Comparison of ENCODE assay signal across 8 mouse cellular contexts in genomic region chr11:69063413-69064201, GRCm38 (mm10). TPM values are rescaled to one million over a fixed set of nuclear protein-coding genes. Genes with fewer than 3 reads are reported as not detected.
DNase-seq lines count a peak whose midpoint lies in the region; ATAC-seq and TF ChIP-seq lines count a peak whose summit lies in the region.

No protein-coding gene starts in this region.

- no peak for TF ChIP-seq CTCF in ES-Bruce4 (IDR thresholded peaks at IDR 0.05; ENCODE audit: low read depth, low read length)

- no peaks in the 10 kb centered on the region for H3K36me3 ChIP-seq in ES-Bruce4 (ENCODE audit: control insufficient read depth, insufficient read depth, low read length, poor library complexity, severe bottlenecking)
- H3K36me3 ChIP-seq in forebrain, embryonic 11.5 days (ENCODE audit: control insufficient read depth, insufficient read depth, low read length): no peaks in the 10 kb centered on the region
- H3K36me3 ChIP-seq in hindbrain, embryonic 10.5 days: no peaks in the 10 kb centered on the region

- peak overlapping the region; percentile 93 for H3K4me3 ChIP-seq in ES-Bruce4 (ENCODE audit: low read depth, low read length)
- H3K4me3 ChIP-seq in brown adipose tissue, adult 24 weeks (ENCODE audit: insufficient read depth, low read depth, low read length): peak overlapping the region; percentile 88
- peak overlapping the region; percentile 60 for H3K4me3 ChIP-seq in forebrain, embryonic 11.5 days (ENCODE audit: low read depth, low read length)
- H3K4me3 ChIP-seq in hindbrain, embryonic 10.5 days: peak overlapping the region; percentile 83

- ATAC-seq in forebrain, embryonic 11.5 days (replicated peaks; ENCODE audit: low FRiP score): peak; percentile 21; the same call in 1 of the 2 replicates
- ATAC-seq in megakaryocyte, adult 5-6 weeks (ENCODE audit: poor library complexity, severe bottlenecking): peak; percentile 16; the same call in 1 of the 2 replicates

- peak overlapping the region; percentile 83 for H3K9ac ChIP-seq in ES-Bruce4 (ENCODE audit: low read depth, poor library complexity, severe bottlenecking)
- H3K9ac ChIP-seq in forebrain, embryonic 11.5 days (ENCODE audit: low read length): peak overlapping the region; percentile 70

- no peak for TF ChIP-seq EP300 in ES-Bruce4 (IDR thresholded peaks at IDR 0.05; ENCODE audit: insufficient read depth, low read depth, low read length)

- peak overlapping the region; percentile 77 for H3K4me2 ChIP-seq in forebrain, embryonic 11.5 days (ENCODE audit: low read depth, low read length, severe bottlenecking)

- no peaks in the 10 kb centered on the region for H3K27me3 ChIP-seq in ES-Bruce4 (ENCODE audit: control insufficient read depth, insufficient read depth, low read length, poor library complexity, severe bottlenecking)
- no peaks in the 10 kb centered on the region for H3K27me3 ChIP-seq in forebrain, embryonic 11.5 days (ENCODE audit: control insufficient read depth, insufficient read depth, low read length)
- H3K27me3 ChIP-seq in hindbrain, embryonic 10.5 days (ENCODE audit: insufficient read depth, poor library complexity, severe bottlenecking): peaks cover 15% of the 10 kb centered on the region

- peak; percentile 97 for DNase-seq in forebrain, embryonic 11.5 days (ENCODE audit: low spot score)
- DNase-seq in hindbrain, embryonic 10.5 days (ENCODE audit: low spot score): peak; percentile 94
- DNase-seq in layer of hippocampus, postnatal 36 days: peak; percentile 70 to 76
- peak; percentile 69 for DNase-seq in right cerebral cortex, postnatal 25 days
- peak; percentile 79 to 95 for DNase-seq in urinary bladder, postnatal 4 days (ENCODE audit: low spot score in 2 of 2)

- H3K9me3 ChIP-seq in ES-Bruce4 (replicated peaks; ENCODE audit: control insufficient read depth, insufficient read depth, low read length, poor library complexity, severe bottlenecking): no peaks in the 10 kb centered on the region
- no peaks in the 10 kb centered on the region for H3K9me3 ChIP-seq in forebrain, embryonic 11.5 days (ENCODE audit: control insufficient read depth, low read length)
- H3K9me3 ChIP-seq in hindbrain, embryonic 10.5 days: no peaks in the 10 kb centered on the region

- under 1% methylated on average over 31 of the region's 31 CpGs for WGBS in forebrain, embryonic 11.5 days
- WGBS in hindbrain, embryonic 10.5 days: under 1% methylated on average over 31 of the region's 31 CpGs

- no peak for TF ChIP-seq POLR2A in ES-Bruce4 (IDR thresholded peaks at IDR 0.05; ENCODE audit: insufficient read depth, low read length)

- no peaks in the 10 kb centered on the region for H3K4me1 ChIP-seq in ES-Bruce4 (ENCODE audit: control insufficient read depth, insufficient read depth, low read length)
- peaks cover 18% of the 10 kb centered on the region for H3K4me1 ChIP-seq in brown adipose tissue, adult 24 weeks (ENCODE audit: control insufficient read depth, insufficient read depth, insufficient read length, low read length)
- H3K4me1 ChIP-seq in forebrain, embryonic 11.5 days (replicated peaks; ENCODE audit: control insufficient read depth, insufficient read depth, low read length): peaks cover 21% of the 10 kb centered on the region
- H3K4me1 ChIP-seq in hindbrain, embryonic 10.5 days (replicated peaks): peaks cover 54% of the 10 kb centered on the region

- H3K27ac ChIP-seq in ES-Bruce4 (ENCODE audit: insufficient read depth, low read length): peak overlapping the region; percentile 53
- peak overlapping the region; percentile 78 for H3K27ac ChIP-seq in brown adipose tissue, adult 24 weeks (replicated peaks; ENCODE audit: low read depth, low read length)
- H3K27ac ChIP-seq in forebrain, embryonic 11.5 days (ENCODE audit: low read depth, low read length): peak overlapping the region; percentile 72
- peak overlapping the region; percentile 89 for H3K27ac ChIP-seq in hindbrain, embryonic 10.5 days

RNA-seq across cellular contexts. Expression of gene Borcs6, which starts 4.1 kb away (rescaled TPM):
- polyA plus RNA-seq in ES-Bruce4 (2011; ENCODE audit: insufficient read depth, insufficient read length, low read depth, missing spikeins): 4.0 and 7.0 TPM in 2 replicates
- polyA plus RNA-seq in brown adipose tissue, adult 24 weeks (2012; ENCODE audit: insufficient read depth, insufficient read length, missing spikeins): 8.1 and 8.3 TPM in 2 replicates
- 7.9 and 9.2 TPM in 2 replicates for polyA plus RNA-seq in forebrain, embryonic 11.5 days (2014; fragmentation: Nextera tagmentation; extraction: Ambion mirVana)
- polyA plus RNA-seq in hindbrain, embryonic 10.5 days (2016; fragmentation: Nextera tagmentation; extraction: Ambion mirVana): 8.5 and 12.6 TPM in 2 replicates
- 10 to 100 TPM; 27.8 to 30.4 TPM for total RNA-seq in layer of hippocampus, postnatal 36 days (2021)
- 18.8 and 20.5 TPM in 2 replicates for total RNA-seq in megakaryocyte, adult 5-6 weeks (2015)
- 17.7 and 20.2 TPM in 2 replicates for total RNA-seq in megakaryocyte, adult 5-6 weeks (2017)

RNA-seq across cellular contexts. Expression of gene Tmem107, which starts 7.0 kb away (rescaled TPM):
- 17.1 and 24.7 TPM in 2 replicates for polyA plus RNA-seq in ES-Bruce4 (2011; ENCODE audit: insufficient read depth, insufficient read length, low read depth, missing spikeins)
- 2.5 and 4.6 TPM in 2 replicates for polyA plus RNA-seq in brown adipose tissue, adult 24 weeks (2012; ENCODE audit: insufficient read depth, insufficient read length, missing spikeins)
- 60.3 and 60.6 TPM in 2 replicates for polyA plus RNA-seq in forebrain, embryonic 11.5 days (2014; fragmentation: Nextera tagmentation; extraction: Ambion mirVana)
- 56.6 and 57.6 TPM in 2 replicates for polyA plus RNA-seq in hindbrain, embryonic 10.5 days (2016; fragmentation: Nextera tagmentation; extraction: Ambion mirVana)
- 10 to 100 TPM; 20.8 to 24.0 TPM for total RNA-seq in layer of hippocampus, postnatal 36 days (2021)
- total RNA-seq in megakaryocyte, adult 5-6 weeks (2015): 13.2 and 15.7 TPM in 2 replicates
- 11.4 and 26.6 TPM in 2 replicates for total RNA-seq in megakaryocyte, adult 5-6 weeks (2017)

RNA-seq across cellular contexts. Expression of gene Aurkb, which starts 18.2 kb away (rescaled TPM):
- 108 and 121 TPM in 2 replicates for polyA plus RNA-seq in ES-Bruce4 (2011; ENCODE audit: insufficient read depth, insufficient read length, low read depth, missing spikeins)
- 0.79 TPM in 1 of 2 replicates, not detected in the other for polyA plus RNA-seq in brown adipose tissue, adult 24 weeks (2012; ENCODE audit: insufficient read depth, insufficient read length, missing spikeins)
- 199 and 209 TPM in 2 replicates for polyA plus RNA-seq in forebrain, embryonic 11.5 days (2014; fragmentation: Nextera tagmentation; extraction: Ambion mirVana)
- 184 and 228 TPM in 2 replicates for polyA plus RNA-seq in hindbrain, embryonic 10.5 days (2016; fragmentation: Nextera tagmentation; extraction: Ambion mirVana)
- total RNA-seq in layer of hippocampus, postnatal 36 days (2021): 1 to 10 TPM; 1.0 to 1.1 TPM
- total RNA-seq in megakaryocyte, adult 5-6 weeks (2015): 105 and 116 TPM in 2 replicates
- total RNA-seq in megakaryocyte, adult 5-6 weeks (2017): 116 and 125 TPM in 2 replicates

RNA-seq across cellular contexts. Expression of gene Vamp2, which starts 24.7 kb away (rescaled TPM):
- 39.5 and 41.6 TPM in 2 replicates for polyA plus RNA-seq in ES-Bruce4 (2011; ENCODE audit: insufficient read depth, insufficient read length, low read depth, missing spikeins)
- polyA plus RNA-seq in brown adipose tissue, adult 24 weeks (2012; ENCODE audit: insufficient read depth, insufficient read length, missing spikeins): 42.0 and 54.9 TPM in 2 replicates
- 95.9 and 98.4 TPM in 2 replicates for polyA plus RNA-seq in forebrain, embryonic 11.5 days (2014; fragmentation: Nextera tagmentation; extraction: Ambion mirVana)
- polyA plus RNA-seq in hindbrain, embryonic 10.5 days (2016; fragmentation: Nextera tagmentation; extraction: Ambion mirVana): 67.1 and 108 TPM in 2 replicates
- total RNA-seq in layer of hippocampus, postnatal 36 days (2021): 100 to 1,000 TPM; 962 to 984 TPM
- 53.9 and 66.6 TPM in 2 replicates for total RNA-seq in megakaryocyte, adult 5-6 weeks (2015)
- total RNA-seq in megakaryocyte, adult 5-6 weeks (2017): 11.2 and 21.8 TPM in 2 replicates

RNA-seq across cellular contexts. Expression of gene Per1, which starts 31.4 kb away (rescaled TPM):
- 25.0 and 29.3 TPM in 2 replicates for polyA plus RNA-seq in ES-Bruce4 (2011; ENCODE audit: insufficient read depth, insufficient read length, low read depth, missing spikeins)
- polyA plus RNA-seq in brown adipose tissue, adult 24 weeks (2012; ENCODE audit: insufficient read depth, insufficient read length, missing spikeins): 7.9 and 15.6 TPM in 2 replicates
- 8.2 and 10.0 TPM in 2 replicates for polyA plus RNA-seq in forebrain, embryonic 11.5 days (2014; fragmentation: Nextera tagmentation; extraction: Ambion mirVana)
- 7.8 and 9.8 TPM in 2 replicates for polyA plus RNA-seq in hindbrain, embryonic 10.5 days (2016; fragmentation: Nextera tagmentation; extraction: Ambion mirVana)
- 10 to 100 TPM; 78.2 to 92.8 TPM for total RNA-seq in layer of hippocampus, postnatal 36 days (2021)
- 6.7 and 12.5 TPM in 2 replicates for total RNA-seq in megakaryocyte, adult 5-6 weeks (2015)
- total RNA-seq in megakaryocyte, adult 5-6 weeks (2017): 7.9 and 8.5 TPM in 2 replicates

Comparison
In these comparisons a context has a peak if more than half of its experiments do, and no peak if none do; other contexts are left out.
1. Peak in every context shown above with its lines: DNase-seq, ATAC-seq, H3K4me3 ChIP-seq and H3K27ac ChIP-seq.
2. RNA of gene Aurkb, which starts 18.2 kb away (polyA plus RNA-seq): 199 to 209 TPM in forebrain, embryonic 11.5 days, 184 to 228 TPM in hindbrain, embryonic 10.5 days and 108 to 121 TPM in ES-Bruce4; 0.79 TPM in brown adipose tissue, adult 24 weeks; every median in the first group is over 10 times any median in the second.